Mouse (Mus musculus) CH12.LX (cell line): ENCODE measurements around the gene Fam205c. TPM values are rescaled to one million over a fixed set of nuclear protein-coding genes. Genes with fewer than 3 reads are reported as not detected.
A peak's percentile ranks its signal among the peaks of the same experiment; 100 is the strongest.

Experiments used
- DNase-seq: peaks from one replicate; pipeline ENCODE4 v3.0.0-alpha.2; 2013; ENCODE audit errors: extremely low read depth
- H3K27ac ChIP-seq: 2 replicates; pipeline ENCODE4 v1.5.1; 2012; ENCODE audit warnings: low read depth, mild to moderate bottlenecking, control low read depth, moderate library complexity; ENCODE audit not compliant: insufficient read depth
- H3K27me3 ChIP-seq: replicated peaks from 2 replicates; pipeline ENCODE3; 2012; ENCODE audit warnings: inconsistent platforms
- H3K36me3 ChIP-seq, 2 experiments: replicated peaks in 1 of 2; 2 replicates each; pipeline versions ENCODE3 to v1.6.1; 2012; ENCODE audit warnings: inconsistent platforms in 1 of 2, low read length in 1 of 2, mild to moderate bottlenecking in 1 of 2, mixed read lengths in 1 of 2, moderate library complexity in 1 of 2; ENCODE audit not compliant: control insufficient read depth in 1 of 2, insufficient read depth in 1 of 2
- H3K4me1 ChIP-seq, 2 experiments: 2 replicates each; pipeline ENCODE4 v1.6.1; 2012; ENCODE audit warnings: inconsistent platforms in 1 of 2, moderate library complexity in 1 of 2; ENCODE audit not compliant: insufficient read depth in 2 of 2, control insufficient read depth in 1 of 2
- H3K4me2 ChIP-seq: 2 replicates; pipeline ENCODE4 v1.6.1; 2012; ENCODE audit warnings: low read depth, mild to moderate bottlenecking, control low read depth; ENCODE audit not compliant: poor library complexity, insufficient read depth, severe bottlenecking
- H3K4me3 ChIP-seq, 3 experiments: fragments of 150-350 bp in 1 of 3; sonication (generic) in 1 of 3; replicated peaks in 1 of 3; 2 replicates each; pipeline versions ENCODE3 to v1.5.1; 2011 to 2012; ENCODE audit warnings: low read depth in 2 of 3, low read length in 2 of 3, mild to moderate bottlenecking in 2 of 3, moderate library complexity in 2 of 3, control low read depth in 1 of 3, improper control_type of control experiment in 1 of 3, inconsistent platforms in 1 of 3, mixed read lengths in 1 of 3; ENCODE audit not compliant: poor library complexity in 1 of 3
- H3K79me2 ChIP-seq: replicated peaks from 2 replicates; pipeline ENCODE4 v1.6.1; 2012; ENCODE audit warnings: mild to moderate bottlenecking, moderate library complexity; ENCODE audit not compliant: control insufficient read depth, poor library complexity, insufficient read depth, severe bottlenecking; ENCODE audit errors: extremely low read depth
- H3K9ac ChIP-seq: 2 replicates; pipeline ENCODE4 v1.6.1; 2012; ENCODE audit warnings: low read depth, mild to moderate bottlenecking, control low read depth, moderate library complexity; ENCODE audit not compliant: insufficient read depth
- H3K9me3 ChIP-seq: replicated peaks from 2 replicates; pipeline ENCODE3; 2012; ENCODE audit warnings: low read length, inconsistent platforms, mixed read lengths
- BHLHE40 ChIP-seq: IDR thresholded peaks from 2 replicates; pipeline ENCODE4 v1.6.1; 2011; ENCODE audit warnings: mild to moderate bottlenecking, low read depth, low read length, improper control_type of control experiment
- CHD1 ChIP-seq: IDR thresholded peaks from 2 replicates; pipeline ENCODE4 v1.6.1; 2012; ENCODE audit warnings: low read depth, low read length, improper control_type of control experiment, inconsistent platforms
- CTCF ChIP-seq, 2 experiments: IDR thresholded peaks in 1 of 2; conservative IDR thresholded peaks in 1 of 2; 2 replicates each; pipeline ENCODE4 v1.5.1; 2011 to 2012; ENCODE audit warnings: low read depth in 2 of 2, low read length in 2 of 2, improper control_type of control experiment in 1 of 2, inconsistent platforms in 1 of 2, mild to moderate bottlenecking in 1 of 2, moderate library complexity in 1 of 2
- EP300 ChIP-seq: IDR thresholded peaks from 2 replicates; pipeline ENCODE4 v1.6.1; 2011; ENCODE audit warnings: low read length, improper control_type of control experiment
- ETS1 ChIP-seq: conservative IDR thresholded peaks from 2 replicates; pipeline ENCODE4 v1.6.1; 2012; ENCODE audit warnings: low read depth, mild to moderate bottlenecking, inconsistent platforms, low read length, improper control_type of control experiment, moderate library complexity
- GABPA ChIP-seq: IDR thresholded peaks from 2 replicates; pipeline ENCODE4 v1.6.1; 2012; ENCODE audit warnings: low read depth, low read length, improper control_type of control experiment, inconsistent platforms; ENCODE audit not compliant: insufficient replicate concordance
- JUN ChIP-seq: IDR thresholded peaks from 2 replicates; pipeline ENCODE4 v1.6.1; 2011; ENCODE audit warnings: low read depth, mild to moderate bottlenecking, low read length, improper control_type of control experiment, moderate library complexity; ENCODE audit not compliant: insufficient read depth
- JUND ChIP-seq: conservative IDR thresholded peaks from 2 replicates; pipeline ENCODE4 v1.6.1; 2011; ENCODE audit warnings: low read depth, low read length, improper control_type of control experiment
- KAT2A ChIP-seq: IDR thresholded peaks from 2 replicates; pipeline ENCODE4 v1.6.1; 2012; ENCODE audit warnings: low read length, improper control_type of control experiment, inconsistent platforms; ENCODE audit not compliant: insufficient replicate concordance
- MXI1 ChIP-seq: IDR thresholded peaks from 2 replicates; pipeline ENCODE4 v1.6.1; 2011; ENCODE audit warnings: mild to moderate bottlenecking, low read depth, low read length, improper control_type of control experiment
- NELFE ChIP-seq: IDR thresholded peaks from 2 replicates; pipeline ENCODE4 v1.6.1; 2011; ENCODE audit warnings: low read depth, low read length, improper control_type of control experiment
- PAX5 ChIP-seq: IDR thresholded peaks from 2 replicates; pipeline ENCODE4 v1.6.1; 2012; ENCODE audit warnings: low read length, inconsistent platforms, mixed read lengths
- POLR2AphosphoS2 ChIP-seq: IDR thresholded peaks from 2 replicates; pipeline ENCODE4 v1.6.1; 2011; ENCODE audit warnings: low read depth, low read length, improper control_type of control experiment
- RAD21 ChIP-seq: IDR thresholded peaks from 2 replicates; pipeline ENCODE4 v1.6.1; 2011; ENCODE audit warnings: low read depth, mild to moderate bottlenecking, low read length, improper control_type of control experiment, moderate library complexity
- SMC3 ChIP-seq: IDR thresholded peaks from 2 replicates; pipeline ENCODE4 v1.6.1; 2011; ENCODE audit warnings: low read depth, low read length, improper control_type of control experiment
- TBP ChIP-seq: conservative IDR thresholded peaks from 2 replicates; pipeline ENCODE4 v1.6.1; 2011; ENCODE audit warnings: low read depth, low read length, improper control_type of control experiment
- USF2 ChIP-seq: conservative IDR thresholded peaks from 2 replicates; pipeline ENCODE4 v1.6.1; 2011; ENCODE audit warnings: low read depth, low read length, improper control_type of control experiment
- ZKSCAN1 ChIP-seq: IDR thresholded peaks from 2 replicates; pipeline ENCODE4 v1.6.1; 2012; ENCODE audit warnings: low read depth, inconsistent platforms, low read length, improper control_type of control experiment, borderline replicate concordance
- ZMIZ1 ChIP-seq: IDR thresholded peaks from 2 replicates; pipeline ENCODE4 v1.6.1; 2012; ENCODE audit warnings: low read depth, mild to moderate bottlenecking, inconsistent platforms, low read length, improper control_type of control experiment
- dilution Hi-C: fragments of 300-500 bp; cut with MboI; formaldehyde crosslinking; loops from 2 replicates; pipeline ENCODE4 v1.14.3; 2020; ENCODE audit warnings: low sequenced_read_pairs; ENCODE audit not compliant: extremely low pct_unique_long_range_greater_than_20kb, extremely low pct_ligation_motif_present
- in situ Hi-C: fragments of 300-500 bp; cut with MboI; formaldehyde crosslinking; loops from 3 replicates; pipeline ENCODE4 v1.14.3; 2019; ENCODE audit warnings: low sequenced_read_pairs, low pct_ligation_motif_present, low pct_unique_long_range_greater_than_20kb, mixed read lengths
- polyA plus RNA-seq: library from polyadenylated mRNA; unstranded; fragments of >175 nt; gene quantifications from 2 replicates; pipeline ENCODE4 v1.2.1, GENCODE M21; 2012; ENCODE audit warnings: low read depth; ENCODE audit not compliant: insufficient read length
- total RNA-seq, 2 experiments: library from RNA; depleted of rRNA; stranded (reverse); fragments of 300-350 nt in 1 of 2; fragments of >200 nt in 1 of 2; gene quantifications; 2 replicates each; pipeline ENCODE4 v1.2.3; 2012 to 2014

Gene Fam205c
- total and polyA plus RNA-seq, 3 experiments = not detected

DNA sequence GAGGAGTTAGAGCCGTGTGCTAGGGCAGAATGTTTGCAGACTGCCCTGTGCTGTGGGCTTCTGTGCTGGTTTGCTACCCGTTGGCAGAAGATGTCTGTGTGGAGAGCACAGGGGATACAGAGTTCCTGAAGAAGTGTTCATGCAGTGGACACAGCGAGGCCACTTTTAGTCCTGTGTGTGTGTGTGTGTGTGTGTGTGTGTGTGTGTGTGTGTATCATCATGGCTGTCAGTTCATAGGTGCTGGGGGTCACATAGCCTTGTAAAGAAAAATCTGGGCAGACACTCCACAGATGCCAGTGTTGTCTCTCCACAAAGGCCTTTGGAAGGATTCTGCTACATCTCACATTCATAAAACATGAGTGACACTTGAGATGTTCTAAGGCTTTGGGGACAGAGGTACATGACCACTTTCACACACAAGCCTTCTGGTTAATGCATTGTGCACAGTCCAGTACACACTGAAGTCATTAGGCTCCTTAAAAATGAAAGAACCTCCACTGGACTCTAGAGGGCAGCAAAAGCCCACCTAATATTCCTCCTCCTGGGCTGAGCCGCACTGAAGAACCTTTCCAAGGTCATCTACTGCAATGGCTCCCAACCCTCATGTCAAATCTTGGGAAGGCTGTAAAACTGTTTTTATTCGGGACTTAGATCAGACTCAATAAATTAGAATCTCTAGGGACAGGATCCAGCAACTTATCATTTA lies 2.7 kb upstream of the Fam205c start:
- no peak overlapping the region for H3K4me2 ChIP-seq
- peaks cover 26% of the 10 kb centered on the region for H3K27me3 ChIP-seq
- H3K36me3 ChIP-seq = no peaks in the 10 kb centered on the region
- in situ Hi-C loops = no loop called here
- no peak overlapping the region for H3K4me3 ChIP-seq
- no peak overlapping the region for H3K9ac ChIP-seq
- dilution Hi-C loops = no loop called here
- peak; percentile 62 for DNase-seq
- no peaks in the 10 kb centered on the region for H3K79me2 ChIP-seq
- peaks cover 0 to 6% of the 10 kb centered on the region in 2 experiments; a peak in 1 of 4 replicates for H3K4me1 ChIP-seq
- TF ChIP-seq CHD1 = no peak
- TF ChIP-seq NELFE = no peak
- TF ChIP-seq GABPA = no peak
- no peak for TF ChIP-seq KAT2A
- peak; percentile 95 for TF ChIP-seq RAD21
- peak; percentile 61 to 96; a peak in 3 of 4 replicates for TF ChIP-seq CTCF (conservative IDR thresholded peaks at IDR 0.05 in 1 of 2, IDR thresholded peaks at IDR 0.05 in 1 of 2; ENCODE audit: low read depth in 2 of 2, low read length in 2 of 2)
- TF ChIP-seq JUND = 0 out of 2 replicates have a peak, but pooled peaks have one; percentile 11
- no peak for TF ChIP-seq PAX5
- TF ChIP-seq SMC3 = peak; percentile 79
- H3K9me3 ChIP-seq = no peaks in the 10 kb centered on the region
- no peak overlapping the region for H3K27ac ChIP-seq

DNA sequence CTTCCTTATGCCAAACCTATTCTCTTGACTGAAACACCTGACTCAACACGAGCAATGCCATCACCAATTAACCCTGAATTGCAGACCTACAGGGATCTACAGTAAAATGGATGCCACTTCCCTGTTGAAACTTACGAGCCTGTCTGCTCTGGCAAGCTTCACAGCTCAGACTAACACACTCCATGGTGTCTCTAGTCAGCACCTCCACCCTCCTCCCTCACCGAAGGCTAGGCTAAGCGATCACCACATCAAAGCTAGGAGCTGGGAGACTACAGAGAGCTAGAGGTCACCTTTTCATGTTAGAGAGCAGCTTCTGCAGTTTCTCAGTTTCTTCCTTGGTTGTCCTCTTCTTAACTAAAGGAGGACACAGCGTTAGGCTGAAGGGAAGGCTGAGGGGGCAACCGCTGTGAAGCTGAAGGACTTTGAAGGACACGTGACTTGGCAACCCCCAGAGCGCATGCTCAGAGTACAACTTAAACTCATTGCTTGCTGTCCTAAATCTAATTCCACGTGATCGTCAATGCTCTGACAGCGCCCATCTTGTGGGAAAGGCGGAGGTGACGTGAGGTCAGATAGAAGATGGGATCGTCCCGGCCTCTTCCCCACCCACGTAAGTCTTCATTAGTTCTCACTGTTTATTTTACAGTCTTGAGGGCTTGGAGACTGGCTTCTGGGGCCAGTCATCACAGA lies 1.1 kb downstream of the Fam205c start:
- H3K27ac ChIP-seq = no peak overlapping the region
- no peak for DNase-seq
- TF ChIP-seq JUN = no peak
- no peak for TF ChIP-seq EP300
- no peak for TF ChIP-seq MXI1
- no peak for TF ChIP-seq TBP
- TF ChIP-seq RAD21 = no peak
- no peak for TF ChIP-seq BHLHE40
- TF ChIP-seq USF2 = no peak
- no peak for TF ChIP-seq CTCF (conservative IDR thresholded peaks at IDR 0.05 in 1 of 2, IDR thresholded peaks at IDR 0.05 in 1 of 2; ENCODE audit: low read depth in 2 of 2, low read length in 2 of 2)
- no peak for TF ChIP-seq ETS1
- TF ChIP-seq POLR2AphosphoS2 = no peak
- no peak for TF ChIP-seq ZMIZ1
- no peak for TF ChIP-seq ZKSCAN1
- no peak for TF ChIP-seq SMC3
- TF ChIP-seq, all 38 proteins: peak for 0
- no peaks in the 10 kb centered on the region for H3K4me1 ChIP-seq
- no peaks in the 10 kb centered on the region for H3K9me3 ChIP-seq
- in situ Hi-C loops = loop anchor here (5.0 kb wide), 1 partner anchor 89 kb away; no protein-coding TSS in a partner anchor
- no peak overlapping the region for H3K9ac ChIP-seq
- no peaks in the 10 kb centered on the region for H3K79me2 ChIP-seq
- no peak overlapping the region for H3K4me3 ChIP-seq
- dilution Hi-C loops = no loop called here
- no peak overlapping the region for H3K4me2 ChIP-seq
- no peaks in the 10 kb centered on the region for H3K36me3 ChIP-seq
- peaks cover 25% of the 10 kb centered on the region for H3K27me3 ChIP-seq
